Mouse (Mus musculus): ENCODE measurements around the gene Phpt1. TPM values are rescaled to one million over a fixed set of nuclear protein-coding genes. Genes with fewer than 3 reads are reported as not detected.

Phpt1 gene
- polyA plus RNA-seq, 1 experiment from 2014 or later = 123 TPM

GRCm38 (mm10) chr2:25584152-25584551, 9.1 kb upstream of the Phpt1 start:
- no peak overlapping the region for H3K27ac ChIP-seq (ENCODE audit: low read length)
- peaks cover 18% of the 10 kb centered on the region for H3K27me3 ChIP-seq (ENCODE audit: control insufficient read depth, insufficient read depth, low read length)
- H3K4me3 ChIP-seq (replicated peaks; ENCODE audit: low read length) = no peak overlapping the region
- 79% methylated on average over 3 of the region's 3 CpGs for WGBS
- H3K9ac ChIP-seq (ENCODE audit: low read length) = no peak overlapping the region
- no peak for ATAC-seq (ENCODE audit: insufficient read depth, low FRiP score)
- peaks cover 4% of the 10 kb centered on the region; the same call in 1 of the 2 replicates for H3K36me3 ChIP-seq (ENCODE audit: control insufficient read depth, insufficient read depth, low read length)
- peaks cover 24% of the 10 kb centered on the region for H3K4me1 ChIP-seq (ENCODE audit: control insufficient read depth, insufficient read depth, low read length)
- no peak overlapping the region for H3K4me2 ChIP-seq (ENCODE audit: low read depth, low read length)
- H3K9me3 ChIP-seq (replicated peaks; ENCODE audit: control insufficient read depth, low read length) = no peaks in the 10 kb centered on the region

GRCm38 (mm10) chr2:25583571-25583970, 8.5 kb upstream of the Phpt1 start:
- no peak overlapping the region for H3K4me2 ChIP-seq (ENCODE audit: low read depth, low read length)
- H3K36me3 ChIP-seq (ENCODE audit: control insufficient read depth, insufficient read depth, low read length) = peaks cover 4% of the 10 kb centered on the region; the same call in 1 of the 2 replicates
- ATAC-seq (ENCODE audit: insufficient read depth, low FRiP score) = no peak
- H3K9me3 ChIP-seq (replicated peaks; ENCODE audit: control insufficient read depth, low read length) = no peaks in the 10 kb centered on the region
- peaks cover 24% of the 10 kb centered on the region for H3K4me1 ChIP-seq (ENCODE audit: control insufficient read depth, insufficient read depth, low read length)
- H3K27me3 ChIP-seq (ENCODE audit: control insufficient read depth, insufficient read depth, low read length) = peaks cover 24% of the 10 kb centered on the region
- no peak overlapping the region for H3K27ac ChIP-seq (ENCODE audit: low read length)
- H3K4me3 ChIP-seq (replicated peaks; ENCODE audit: low read length) = no peak overlapping the region
- WGBS = 46% methylated on average over 4 of the region's 4 CpGs
- H3K9ac ChIP-seq (ENCODE audit: low read length) = no peak overlapping the region

- Histone ChIP-seq H3K9me3 (replicated peaks; ENCODE audit: control insufficient read depth, low read length) (no peaks in the 10 kb centered on the region), H3K27me3 (ENCODE audit: control insufficient read depth, insufficient read depth, low read length) (peaks cover 29% of the 10 kb centered on the region), H3K4me1 (ENCODE audit: control insufficient read depth, insufficient read depth, low read length) (peaks cover 25% of the 10 kb centered on the region), H3K27ac (ENCODE audit: low read length) (no peak overlapping the region), H3K4me3 (replicated peaks; ENCODE audit: low read length) (no peak overlapping the region), H3K4me2 (ENCODE audit: low read depth, low read length) (no peak overlapping the region), H3K9ac (ENCODE audit: low read length) (no peak overlapping the region; the same call in 1 of the 2 replicates), H3K36me3 (ENCODE audit: control insufficient read depth, insufficient read depth, low read length) (peaks cover 4% of the 10 kb centered on the region; the same call in 1 of the 2 replicates)
- no peak for ATAC-seq (ENCODE audit: insufficient read depth, low FRiP score)
- WGBS = 62% methylated on average over 6 of the region's 6 CpGs
Observed at GRCm38 (mm10) chr2:25583120-25583481, 8.1 kb upstream of the Phpt1 start.

- Histone ChIP-seq H3K9ac (ENCODE audit: low read length) (no peak overlapping the region; the same call in 1 of the 2 replicates), H3K4me3 (replicated peaks; ENCODE audit: low read length) (no peak overlapping the region), H3K4me1 (ENCODE audit: control insufficient read depth, insufficient read depth, low read length) (peaks cover 30% of the 10 kb centered on the region), H3K9me3 (replicated peaks; ENCODE audit: control insufficient read depth, low read length) (no peaks in the 10 kb centered on the region), H3K27me3 (ENCODE audit: control insufficient read depth, insufficient read depth, low read length) (peaks cover 34% of the 10 kb centered on the region), H3K4me2 (ENCODE audit: low read depth, low read length) (no peak overlapping the region), H3K36me3 (ENCODE audit: control insufficient read depth, insufficient read depth, low read length) (peaks cover 4% of the 10 kb centered on the region; the same call in 1 of the 2 replicates), H3K27ac (ENCODE audit: low read length) (no peak overlapping the region)
- 42% methylated on average over 12 of the region's 12 CpGs for WGBS
- peak; percentile 19; the same call in 1 of the 2 replicates for ATAC-seq (ENCODE audit: insufficient read depth, low FRiP score)
Observed at GRCm38 (mm10) chr2:25582466-25583119, 7.6 kb upstream of the Phpt1 start.

GRCm38 (mm10) chr2:25581901-25582301, 6.9 kb upstream of the Phpt1 start:
- no peak overlapping the region for H3K4me2 ChIP-seq (ENCODE audit: low read depth, low read length)
- H3K36me3 ChIP-seq (ENCODE audit: control insufficient read depth, insufficient read depth, low read length) = peaks cover 4% of the 10 kb centered on the region; the same call in 1 of the 2 replicates
- no peak for ATAC-seq (ENCODE audit: insufficient read depth, low FRiP score)
- H3K4me1 ChIP-seq (ENCODE audit: control insufficient read depth, insufficient read depth, low read length) = peaks cover 35% of the 10 kb centered on the region
- H3K27me3 ChIP-seq (ENCODE audit: control insufficient read depth, insufficient read depth, low read length) = peaks cover 41% of the 10 kb centered on the region
- H3K9ac ChIP-seq (ENCODE audit: low read length) = no peak overlapping the region
- H3K27ac ChIP-seq (ENCODE audit: low read length) = no peak overlapping the region
- no peaks in the 10 kb centered on the region for H3K9me3 ChIP-seq (replicated peaks; ENCODE audit: control insufficient read depth, low read length)
- 21% methylated on average over 6 of the region's 6 CpGs for WGBS
- H3K4me3 ChIP-seq (replicated peaks; ENCODE audit: low read length) = no peak overlapping the region

GRCm38 (mm10) chr2:25581294-25581864, 6.4 kb upstream of the Phpt1 start, which contains the start of gene Ajm1:
TSS of gene Ajm1 (minus strand) at chr2:25581757.
- Histone ChIP-seq H3K4me3 (replicated peaks; ENCODE audit: low read length) (peak within 1 kb of the TSS; percentile 38), H3K4me1 (ENCODE audit: control insufficient read depth, insufficient read depth, low read length) (peaks cover 37% of the 10 kb centered on the region), H3K4me2 (ENCODE audit: low read depth, low read length) (peak within 1 kb of the TSS; percentile 65), H3K9me3 (replicated peaks; ENCODE audit: control insufficient read depth, low read length) (no peaks in the 10 kb centered on the region), H3K9ac (ENCODE audit: low read length) (peak within 1 kb of the TSS; percentile 40), H3K36me3 (ENCODE audit: control insufficient read depth, insufficient read depth, low read length) (peaks cover 4% of the 10 kb centered on the region; the same call in 1 of the 2 replicates), H3K27me3 (ENCODE audit: control insufficient read depth, insufficient read depth, low read length) (peaks cover 46% of the 10 kb centered on the region), H3K27ac (ENCODE audit: low read length) (no peak within 1 kb of the TSS)
- WGBS = 4% methylated on average over 19 of the region's 19 CpGs
- peak; percentile 69 for ATAC-seq (ENCODE audit: insufficient read depth, low FRiP score)

- H3K4me2 ChIP-seq (ENCODE audit: low read depth, low read length) = no peak overlapping the region
- H3K36me3 ChIP-seq (ENCODE audit: control insufficient read depth, insufficient read depth, low read length) = peaks cover 4% of the 10 kb centered on the region; the same call in 1 of the 2 replicates
- H3K4me1 ChIP-seq (ENCODE audit: control insufficient read depth, insufficient read depth, low read length) = peaks cover 44% of the 10 kb centered on the region
- ATAC-seq (ENCODE audit: insufficient read depth, low FRiP score) = no peak
- peaks cover 49% of the 10 kb centered on the region for H3K27me3 ChIP-seq (ENCODE audit: control insufficient read depth, insufficient read depth, low read length)
- no peak overlapping the region for H3K4me3 ChIP-seq (replicated peaks; ENCODE audit: low read length)
- WGBS = 37% methylated on average over 6 of the region's 6 CpGs
- H3K9ac ChIP-seq (ENCODE audit: low read length) = no peak overlapping the region
- no peak overlapping the region for H3K27ac ChIP-seq (ENCODE audit: low read length)
- no peaks in the 10 kb centered on the region for H3K9me3 ChIP-seq (replicated peaks; ENCODE audit: control insufficient read depth, low read length)
Observed at GRCm38 (mm10) chr2:25580621-25581101, 5.6 kb upstream of the Phpt1 start.

GRCm38 (mm10) chr2:25579737-25580460, 4.9 kb upstream of the Phpt1 start:
- Histone ChIP-seq H3K4me1 (ENCODE audit: control insufficient read depth, insufficient read depth, low read length) (peaks cover 46% of the 10 kb centered on the region), H3K4me2 (ENCODE audit: low read depth, low read length) (peak overlapping the region; percentile 48), H3K36me3 (ENCODE audit: control insufficient read depth, insufficient read depth, low read length) (peaks cover 4% of the 10 kb centered on the region; the same call in 1 of the 2 replicates), H3K27me3 (ENCODE audit: control insufficient read depth, insufficient read depth, low read length) (peaks cover 49% of the 10 kb centered on the region), H3K4me3 (replicated peaks; ENCODE audit: low read length) (peak overlapping the region; percentile 29), H3K9ac (ENCODE audit: low read length) (no peak overlapping the region), H3K27ac (ENCODE audit: low read length) (no peak overlapping the region), H3K9me3 (replicated peaks; ENCODE audit: control insufficient read depth, low read length) (no peaks in the 10 kb centered on the region)
- WGBS = 3% methylated on average over 27 of the region's 27 CpGs
- no peak for ATAC-seq (ENCODE audit: insufficient read depth, low FRiP score)
